Mouse (Mus musculus): ENCODE measurements around the gene Ints1. TPM values are rescaled to one million over a fixed set of nuclear protein-coding genes. Genes with fewer than 3 reads are reported as not detected.

Gene Ints1
- total RNA-seq, 2 experiments from 2014 or later = 32.8 to 40.4 TPM

- peak overlapping the region; percentile 31; the same call in 1 of the 2 replicates for H3K27ac ChIP-seq
- TF ChIP-seq CTCF (IDR thresholded peaks at IDR 0.05) = no peak
- intact Hi-C loops (cut with DNase I) = no loop called here
- DNase-seq = no peak
- no peak overlapping the region for H3K4me3 ChIP-seq
These were observed 52.8 kb downstream of the Ints1 start for GRCm38 (mm10) chr5:139722709-139723108.

- intact Hi-C loops (cut with DNase I) = loop anchor here (10.0 kb wide), 1 partner anchor 96 kb away; the partner anchor contains the start of gene Tmem184a
- H3K27ac ChIP-seq = no peak overlapping the region
- H3K4me3 ChIP-seq = no peak overlapping the region
- TF ChIP-seq CTCF (IDR thresholded peaks at IDR 0.05) = no peak
- no peak for DNase-seq
These were observed 56.5 kb downstream of the Ints1 start for GRCm38 (mm10) chr5:139718949-139719348.

- DNase-seq = no peak
- Histone ChIP-seq H3K27ac (no peak overlapping the region), H3K4me3 (no peak overlapping the region)
- TF ChIP-seq CTCF (IDR thresholded peaks at IDR 0.05) = no peak
- intact Hi-C loops (cut with DNase I) = loop anchor here (10.0 kb wide), 1 partner anchor 96 kb away; the partner anchor contains the start of gene Tmem184a
These were observed 56.9 kb downstream of the Ints1 start for GRCm38 (mm10) chr5:139718540-139718939.

- intact Hi-C loops (cut with DNase I) = loop anchor here (1.0 to 10.0 kb wide), 2 partner anchors 33 to 97 kb away; partner anchors contain the start of gene Tmem184a
- H3K4me3 ChIP-seq = no peak overlapping the region
- H3K27ac ChIP-seq = no peak overlapping the region
- TF ChIP-seq CTCF (IDR thresholded peaks at IDR 0.05) = no peak; the same call in 1 of the 2 replicates
- peak; percentile 69 for DNase-seq
These were observed 57.8 kb downstream of the Ints1 start for GRCm38 (mm10) chr5:139717723-139718122.

GRCm38 (mm10) chr5:139706496-139706895 is 69.0 kb downstream of the Ints1 start:
- no peak overlapping the region for H3K4me3 ChIP-seq
- DNase-seq = no peak
- intact Hi-C loops (cut with DNase I) = no loop called here
- no peak overlapping the region for H3K27ac ChIP-seq
- no peak for TF ChIP-seq CTCF (IDR thresholded peaks at IDR 0.05)

- peak; percentile 46 for TF ChIP-seq CTCF (IDR thresholded peaks at IDR 0.05)
- DNase-seq = no peak
- intact Hi-C loops (cut with DNase I) = no loop called here
- Histone ChIP-seq H3K4me3 (no peak overlapping the region), H3K27ac (no peak overlapping the region)
These were observed 72.6 kb downstream of the Ints1 start for GRCm38 (mm10) chr5:139702905-139703304.

GRCm38 (mm10) chr5:139702236-139702635 is 73.2 kb downstream of the Ints1 start:
- H3K27ac ChIP-seq = no peak overlapping the region
- DNase-seq = no peak
- intact Hi-C loops (cut with DNase I) = no loop called here

More at GRCm38 (mm10) chr5:139702236-139702635, 73.2 kb downstream of the Ints1 start:
- TF ChIP-seq CTCF (IDR thresholded peaks at IDR 0.05) = no peak
- no peak overlapping the region for H3K4me3 ChIP-seq

Small RNA genes within 50 kb of the gene (microRNA-seq; reads per million reads assigned to microRNA genes)
- not detected for gene Mir7037

Other genes starting within 250 kb of the Ints1 start
- gene Uncx, start 232.2 kb downstream of the Ints1 start, total RNA-seq (2021) = not detected
- under 1 TPM; 0.61 to 0.95 TPM for gene Micall2, start 39.3 kb downstream of the Ints1 start, total RNA-seq (2021)
- 10 to 100 TPM; 14.9 to 23.8 TPM for gene Mafk, start 15.8 kb upstream of the Ints1 start, total RNA-seq (2021)
- gene Tmem184a, start 44.2 kb upstream of the Ints1 start, total RNA-seq (2021) = under 1 TPM; 0.87 to 0.95 TPM
- gene Gm26938, start 50.7 kb upstream of the Ints1 start, total RNA-seq (2021) = not detected
- 10 to 100 TPM in 1 of 2 experiments, 1 to 10 TPM in 1; 7.7 to 10.6 TPM for gene Psmg3, start 51.2 kb upstream of the Ints1 start, total RNA-seq (2021)
- gene Elfn1, start 132.3 kb upstream of the Ints1 start, total RNA-seq (2021) = not detected

All from gastrocnemius, adult 2 months (tissue).